Mouse (Mus musculus) CH12.LX (cell line): ENCODE measurements at regions not wholly inside any gene's neighbourhood (a gene's known extent, or its start where the extent isn't known, plus 50 kb on each side); places are given as distances from the start of the nearest gene placed in this dataset.

ENCODE experiments used
- CHD2 ChIP-seq: IDR thresholded peaks from 2 replicates; pipeline ENCODE4 v1.6.1; 2011; ENCODE audit warnings: low read length, improper control_type of control experiment
- CTCF ChIP-seq, 2 experiments: IDR thresholded peaks in 1 of 2; conservative IDR thresholded peaks in 1 of 2; 2 replicates each; pipeline ENCODE4 v1.5.1; 2011 to 2012; ENCODE audit warnings: low read depth in 2 of 2, low read length in 2 of 2, improper control_type of control experiment in 1 of 2, inconsistent platforms in 1 of 2, mild to moderate bottlenecking in 1 of 2, moderate library complexity in 1 of 2
- EP300 ChIP-seq: IDR thresholded peaks from 2 replicates; pipeline ENCODE4 v1.6.1; 2011; ENCODE audit warnings: low read length, improper control_type of control experiment
- HCFC1 ChIP-seq: IDR thresholded peaks from 2 replicates; pipeline ENCODE4 v1.6.1; 2012; ENCODE audit warnings: low read depth, mild to moderate bottlenecking, inconsistent platforms, low read length, improper control_type of control experiment
- MAFK ChIP-seq: IDR thresholded peaks from 2 replicates; pipeline ENCODE4 v1.6.1; 2011; ENCODE audit warnings: low read length, improper control_type of control experiment; ENCODE audit not compliant: insufficient replicate concordance
- MAX ChIP-seq: IDR thresholded peaks from 2 replicates; pipeline ENCODE4 v1.6.1; 2011; ENCODE audit warnings: low read length, improper control_type of control experiment
- MEF2A ChIP-seq: IDR thresholded peaks from 2 replicates; pipeline ENCODE4 v1.6.1; 2014; ENCODE audit warnings: low read depth, mild to moderate bottlenecking, inconsistent platforms, low read length, improper control_type of control experiment, borderline replicate concordance
- POLR2A ChIP-seq: IDR thresholded peaks from 2 replicates; pipeline ENCODE4 v1.6.1; 2011; ENCODE audit warnings: low read depth, mild to moderate bottlenecking, improper control_type of control experiment, low read length
- ZC3H11A ChIP-seq: IDR thresholded peaks from 2 replicates; pipeline ENCODE4 v1.6.1; 2012; ENCODE audit warnings: low read depth, mild to moderate bottlenecking, inconsistent platforms, low read length, improper control_type of control experiment
- ZNF384 ChIP-seq: IDR thresholded peaks from 2 replicates; pipeline ENCODE4 v1.6.1; 2012; ENCODE audit warnings: low read depth, low read length, improper control_type of control experiment, inconsistent platforms

DNA sequence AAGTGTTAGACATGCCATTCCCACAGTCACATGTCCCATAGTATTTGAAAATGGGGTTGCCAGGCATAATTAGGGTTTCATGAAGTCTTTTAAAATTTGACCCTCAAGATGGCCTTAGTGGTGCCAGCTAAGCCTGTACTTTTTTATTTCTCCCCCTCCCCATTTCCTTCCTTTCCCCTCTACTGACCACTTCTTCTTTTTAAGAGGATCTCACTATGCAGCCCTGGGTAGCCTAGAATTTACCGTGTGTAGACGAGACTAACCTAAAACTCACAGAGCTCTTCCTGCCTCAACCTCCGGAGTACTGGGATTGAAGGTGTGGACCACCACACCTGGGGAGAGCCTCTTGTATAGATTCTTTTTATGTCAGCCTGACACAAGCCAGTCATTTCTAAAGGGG lies 209.8 kb upstream of the Irx5 start:
- TF ChIP-seq POLR2A (no peak), CHD2 (no peak), ZNF384 (no peak), MEF2A (no peak), CTCF (conservative IDR thresholded peaks at IDR 0.05 in 1 of 2, IDR thresholded peaks at IDR 0.05 in 1 of 2; ENCODE audit: low read depth in 2 of 2, low read length in 2 of 2) (no peak), MAFK (no peak), EP300 (no peak), ZC3H11A (no peak), MAX (no peak), HCFC1 (no peak)
